ENCODE assay signal across 16 mouse cellular contexts in the genomic region with DNA sequence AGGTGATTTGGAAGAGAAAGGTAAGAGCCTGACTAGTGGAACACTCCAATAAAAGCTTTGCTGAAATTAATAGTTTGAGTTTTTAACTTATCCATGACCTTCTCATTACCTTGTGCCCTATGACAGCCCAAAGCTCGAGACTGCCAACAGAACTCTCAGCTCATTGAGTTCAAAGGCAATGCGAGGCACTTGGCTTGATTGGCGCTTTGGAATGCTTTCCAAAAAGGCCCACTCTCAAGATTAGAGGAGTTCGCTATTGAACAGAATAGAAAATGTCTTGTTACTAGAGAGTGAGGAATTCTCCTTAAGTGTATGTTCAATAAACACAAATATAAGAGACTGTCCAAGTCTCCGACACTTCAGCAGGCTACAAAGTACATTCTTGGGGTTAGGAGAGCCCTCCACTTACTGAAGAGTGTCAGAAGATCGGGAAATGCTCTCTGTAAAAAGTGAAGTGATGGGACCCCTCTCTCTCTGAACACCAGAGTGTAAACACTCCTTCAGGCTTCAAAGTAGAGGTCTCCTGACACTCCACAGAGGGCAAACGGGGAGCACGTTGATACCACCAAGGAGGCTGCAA.
"Had no signal": no experiment of that assay in that cellular context is flagged by ENCODE, and none has a peak within 500 bp of the region (broad histone marks: within the 10 kb centered on the region; RNA-seq: fewer than 3 reads in every experiment).

No protein-coding gene starts in this region.

- H3K9me3 ChIP-seq: intestine, embryonic 15.5 days; kidney, embryonic 15.5 days; limb, embryonic 12.5 days; liver, embryonic 13.5 days; midbrain, embryonic 10.5 days; neural tube, embryonic 13.5 days; stomach, embryonic 15.5 days had no signal

- H3K27me3 ChIP-seq: intestine, embryonic 15.5 days; kidney, embryonic 15.5 days; limb, embryonic 12.5 days; liver, embryonic 13.5 days; neural tube, embryonic 13.5 days; stomach, embryonic 15.5 days had no signal

- H3K4me1 ChIP-seq: intestine, embryonic 15.5 days; kidney, embryonic 15.5 days; limb, embryonic 12.5 days; liver, embryonic 13.5 days; midbrain, embryonic 10.5 days; neural tube, embryonic 13.5 days; stomach, embryonic 15.5 days had no signal

- H3K4me2 ChIP-seq: intestine, embryonic 15.5 days; kidney, embryonic 15.5 days; limb, embryonic 12.5 days; liver, embryonic 13.5 days; neural tube, embryonic 13.5 days; stomach, embryonic 15.5 days had no signal

- H3K36me3 ChIP-seq: intestine, embryonic 15.5 days; kidney, embryonic 15.5 days; limb, embryonic 12.5 days; liver, embryonic 13.5 days; midbrain, embryonic 10.5 days; neural tube, embryonic 13.5 days; stomach, embryonic 15.5 days had no signal

- H3K4me3 ChIP-seq: intestine, embryonic 15.5 days; kidney, embryonic 15.5 days; limb, embryonic 12.5 days; liver, embryonic 13.5 days; midbrain, embryonic 10.5 days; neural tube, embryonic 13.5 days; stomach, embryonic 15.5 days had no signal

- H3K9ac ChIP-seq: intestine, embryonic 15.5 days; kidney, embryonic 15.5 days; limb, embryonic 12.5 days; liver, embryonic 13.5 days; liver, postnatal 0 days; neural tube, embryonic 13.5 days; stomach, embryonic 15.5 days had no signal

- ATAC-seq: intestine, embryonic 15.5 days; liver, postnatal 0 days; midbrain, embryonic 16.5 days had no signal

- H3K27ac ChIP-seq: intestine, embryonic 15.5 days; kidney, embryonic 15.5 days; limb, embryonic 12.5 days; liver, embryonic 13.5 days; midbrain, embryonic 10.5 days; neural tube, embryonic 13.5 days; stomach, embryonic 15.5 days had no signal

- DNase-seq: kidney, adult 2 months; layer of hippocampus, adult 9-11 months; layer of hippocampus, postnatal 36 days; liver; liver, embryonic 13.5 days; liver, postnatal 0 days; right cerebral cortex, postnatal 14 days; thymus, adult 2 months; thymus, postnatal 25 days had no signal
